Mouse (Mus musculus) spleen, adult 2 months (tissue): ENCODE measurements at regions not wholly inside any gene's neighbourhood (a gene's known extent, or its start where the extent isn't known, plus 50 kb on each side); places are given as distances from the start of the nearest gene placed in this dataset.

Source experiments
- CTCF ChIP-seq: fragments of 200-500 bp; IDR thresholded peaks from 2 replicates; pipeline ENCODE4 v1.5.1; 2011; ENCODE audit warnings: mild to moderate bottlenecking, inconsistent platforms; ENCODE audit not compliant: insufficient read depth, insufficient read length, insufficient replicate concordance; ENCODE audit errors: extremely low read depth
- POLR2A ChIP-seq: fragments of 200-500 bp; IDR thresholded peaks from 2 replicates; pipeline ENCODE4 v1.6.1; 2011; ENCODE audit warnings: low read depth, low read length, inconsistent platforms

DNA sequence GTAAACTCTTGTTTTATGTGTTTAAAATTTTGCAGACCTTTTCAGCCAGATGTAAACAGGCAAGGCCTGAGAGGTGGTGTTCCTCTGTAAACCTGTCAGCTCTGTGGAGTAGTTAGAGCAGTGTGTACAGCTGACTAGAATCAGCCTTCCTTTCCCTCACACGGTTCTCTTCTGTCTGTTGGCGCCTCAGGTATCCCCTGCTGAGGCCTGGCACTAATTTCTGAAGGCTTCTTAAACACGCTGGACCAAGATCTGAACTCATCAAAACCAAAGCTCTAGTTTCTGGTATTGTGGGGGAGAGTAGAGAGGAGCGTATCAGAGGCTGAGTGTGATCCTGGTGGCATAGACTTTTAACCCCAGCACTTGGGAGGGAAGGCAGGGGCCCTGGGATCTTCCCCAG is 270.9 kb downstream of the Bcl11a start:
- TF ChIP-seq POLR2A: no peak
- no peak for TF ChIP-seq CTCF
